Mouse (Mus musculus) retina, postnatal 7 days (tissue): ENCODE data around the gene Asb17.

Experiments used
- DNase-seq: peaks from one replicate; pipeline ENCODE4 v3.0.0-alpha.2; 2012; ENCODE audit warnings: low read depth, low spot score

Gene Asb17

GRCm38 (mm10) chr3:153888141-153888540 lies 44.1 kb downstream of the Asb17 start:
- no peak for DNase-seq

GRCm38 (mm10) chr3:153889188-153889781 lies 45.3 kb downstream of the Asb17 start:
- no peak for DNase-seq

GRCm38 (mm10) chr3:153895454-153895853 lies 51.4 kb downstream of the Asb17 start:
- DNase-seq = no peak

GRCm38 (mm10) chr3:153897216-153897615 lies 53.2 kb downstream of the Asb17 start:
- no peak for DNase-seq

- no peak for DNase-seq
Measured at GRCm38 (mm10) chr3:153901904-153902303, 57.9 kb downstream of the Asb17 start.

- no peak for DNase-seq
Measured at GRCm38 (mm10) chr3:153902595-153902994, 58.6 kb downstream of the Asb17 start.

GRCm38 (mm10) chr3:153904586-153904985 lies 60.6 kb downstream of the Asb17 start:
- DNase-seq = peak; percentile 9
